Mouse (Mus musculus) ES-E14 (cell line): ENCODE data around the gene Rln3. TPM values are rescaled to one million over a fixed set of nuclear protein-coding genes. Genes with fewer than 3 reads are reported as not detected.

Source experiments
- DNase-seq: peaks from one replicate; pipeline ENCODE4 v3.0.0-alpha.2; 2013; ENCODE audit warnings: low read depth, low spot score
- H3K27ac ChIP-seq: 2 replicates; pipeline ENCODE4 v1.5.1; 2012; ENCODE audit warnings: low read depth, mild to moderate bottlenecking, low read length, moderate library complexity, mixed read lengths; ENCODE audit not compliant: poor library complexity, insufficient read depth, severe bottlenecking
- H3K36me3 ChIP-seq: 2 replicates; pipeline ENCODE4 v1.6.1; 2012; ENCODE audit warnings: mild to moderate bottlenecking, low read length, moderate library complexity, mixed read lengths; ENCODE audit not compliant: control insufficient read depth, poor library complexity, insufficient read depth, severe bottlenecking
- H3K4me1 ChIP-seq, 2 experiments: fragments of 150-350 bp in 1 of 2; sonication (generic) in 1 of 2; 2 replicates each; pipeline ENCODE4 v1.6.1; 2012; ENCODE audit warnings: low read length in 2 of 2, mild to moderate bottlenecking in 1 of 2, mixed read lengths in 1 of 2; ENCODE audit not compliant: control insufficient read depth in 2 of 2, insufficient read depth in 2 of 2, poor library complexity in 1 of 2
- H3K4me3 ChIP-seq, 2 experiments: fragments of 150-350 bp in 1 of 2; sonication (generic) in 1 of 2; 2 replicates each; pipeline ENCODE4 v1.5.1; 2012; ENCODE audit warnings: low read length in 2 of 2, low read depth in 1 of 2, mild to moderate bottlenecking in 1 of 2, mixed read lengths in 1 of 2; ENCODE audit not compliant: insufficient read depth in 1 of 2, poor library complexity in 1 of 2, severe bottlenecking in 1 of 2
- H3K9ac ChIP-seq: 2 replicates; pipeline ENCODE4 v1.6.1; 2012; ENCODE audit warnings: low read depth, mild to moderate bottlenecking, low read length, mixed read lengths; ENCODE audit not compliant: poor library complexity, insufficient read depth, severe bottlenecking
- H3K9me3 ChIP-seq: fragments of 150-350 bp; sonication (generic); 2 replicates; pipeline ENCODE4 v1.6.1; 2012; ENCODE audit warnings: low read depth, mild to moderate bottlenecking, low read length; ENCODE audit not compliant: control insufficient read depth, insufficient read depth
- CHD2 ChIP-seq: IDR thresholded peaks from 2 replicates; pipeline ENCODE4 v1.6.1; 2014; ENCODE audit warnings: mild to moderate bottlenecking, low read depth, low read length, inconsistent platforms
- HCFC1 ChIP-seq: IDR thresholded peaks from 2 replicates; pipeline ENCODE4 v1.6.1; 2012; ENCODE audit warnings: low read length, inconsistent platforms, borderline replicate concordance; ENCODE audit not compliant: insufficient read depth
- MAFK ChIP-seq: IDR thresholded peaks from 2 replicates; pipeline ENCODE4 v1.6.1; 2014; ENCODE audit warnings: mild to moderate bottlenecking, low read depth, low read length, inconsistent platforms; ENCODE audit not compliant: insufficient read depth
- ZC3H11A ChIP-seq: IDR thresholded peaks from 2 replicates; pipeline ENCODE4 v1.6.1; 2012; ENCODE audit warnings: low read depth, mild to moderate bottlenecking, inconsistent platforms, low read length, borderline replicate concordance
- ZNF384 ChIP-seq: IDR thresholded peaks from 2 replicates; pipeline ENCODE4 v1.6.1; 2012; ENCODE audit warnings: low read depth, low read length, inconsistent platforms
- in situ Hi-C, 2 experiments: fragments of 600-800 bp; cut with MboI; formaldehyde crosslinking; loops; one replicate each; pipeline ENCODE4 v1.15.1; 2025; ENCODE audit warnings: low sequenced_read_pairs in 2 of 2, inconsistent platforms in 1 of 2; ENCODE audit not compliant: unreplicated experiment in 2 of 2
- total RNA-seq: library from RNA; depleted of rRNA; stranded (reverse); fragments of 300-350 nt; gene quantifications from 2 replicates; pipeline ENCODE4 v1.2.3, GENCODE M21; 2012

Gene Rln3
- total RNA-seq, 1 experiment, result 7.3 TPM

DNA sequence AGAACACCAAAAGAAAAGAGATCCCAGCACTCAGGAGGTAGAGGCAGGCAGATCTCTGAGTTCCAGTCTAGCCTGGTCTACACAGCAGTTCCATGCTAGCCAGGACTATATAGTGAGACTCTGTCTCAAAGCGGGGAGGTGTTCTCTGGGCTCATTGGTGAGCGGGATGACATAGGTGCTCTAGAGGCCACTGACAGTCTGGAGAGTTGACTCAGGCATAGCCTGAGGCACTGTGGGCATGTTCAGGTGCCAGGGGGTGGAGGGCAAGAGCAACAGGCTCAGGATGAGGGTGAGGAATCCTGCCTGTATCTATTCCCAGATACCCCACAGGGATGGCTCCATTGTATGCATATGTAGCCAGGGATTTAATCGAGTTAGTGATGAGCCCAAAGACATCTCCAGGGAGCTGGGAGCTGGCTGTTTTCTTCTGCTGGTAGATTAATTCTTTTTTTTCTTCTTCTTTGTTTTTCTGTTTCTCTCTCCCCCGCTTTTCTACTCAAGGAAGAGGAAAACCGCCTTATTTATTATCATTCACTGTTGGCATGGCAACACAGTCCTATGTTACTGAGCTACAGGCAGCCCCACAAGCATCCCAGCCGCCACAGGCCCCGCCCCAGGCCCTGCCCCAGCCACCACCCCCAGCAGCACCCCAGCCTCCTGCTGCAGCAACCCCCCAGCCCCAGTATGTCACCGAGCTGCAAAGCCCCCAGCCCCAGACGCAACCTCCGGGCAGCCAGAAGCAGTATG is 28.6 kb upstream of the Rln3 start:
- Histone ChIP-seq H3K36me3 (peaks cover 3% of the 10 kb centered on the region; the same call in 1 of the 2 replicates), H3K4me1 (peaks cover 0 to 16% of the 10 kb centered on the region in 2 experiments; a peak in 1 of 4 replicates), H3K9me3 (no peaks in the 10 kb centered on the region), H3K27ac (no peak overlapping the region), H3K9ac (no peak overlapping the region), H3K4me3 (no peak overlapping the region)
- in situ Hi-C loops, result no loop called here
- TF ChIP-seq ZC3H11A, result no peak
- TF ChIP-seq HCFC1, result no peak
- TF ChIP-seq ZNF384, result no peak
- no peak for TF ChIP-seq MAFK
- TF ChIP-seq CHD2, result no peak
- no peak for DNase-seq

DNA sequence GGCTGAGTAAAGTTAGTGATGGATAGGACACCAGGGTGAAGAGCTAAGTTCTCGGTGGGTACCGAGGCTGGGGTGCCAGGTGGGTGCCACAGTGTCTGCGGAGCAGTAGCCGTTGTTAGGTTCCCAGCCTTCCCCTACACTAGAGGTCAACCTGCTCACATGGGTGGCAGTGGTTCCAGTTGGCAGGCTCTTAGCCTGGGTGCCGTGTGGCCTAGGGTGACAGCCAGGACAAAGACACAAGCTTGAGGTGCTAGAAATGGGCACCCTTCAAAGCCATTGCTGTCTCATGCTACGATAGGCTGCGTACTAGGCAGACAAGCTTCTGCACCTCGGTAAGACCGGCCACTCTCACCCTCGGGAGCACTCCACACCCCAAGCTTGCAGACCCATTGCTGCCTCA is 27.5 kb upstream of the Rln3 start:
- no peaks in the 10 kb centered on the region for H3K9me3 ChIP-seq
- peaks cover 3% of the 10 kb centered on the region; the same call in 1 of the 2 replicates for H3K36me3 ChIP-seq
- H3K27ac ChIP-seq, result no peak overlapping the region
- H3K4me1 ChIP-seq, result peaks cover 0 to 21% of the 10 kb centered on the region in 2 experiments; a peak in 2 of 4 replicates
- H3K9ac ChIP-seq, result no peak overlapping the region
- TF ChIP-seq ZC3H11A, result no peak
- no peak overlapping the region for H3K4me3 ChIP-seq
- DNase-seq, result no peak
- in situ Hi-C loops, result no loop called here

DNA sequence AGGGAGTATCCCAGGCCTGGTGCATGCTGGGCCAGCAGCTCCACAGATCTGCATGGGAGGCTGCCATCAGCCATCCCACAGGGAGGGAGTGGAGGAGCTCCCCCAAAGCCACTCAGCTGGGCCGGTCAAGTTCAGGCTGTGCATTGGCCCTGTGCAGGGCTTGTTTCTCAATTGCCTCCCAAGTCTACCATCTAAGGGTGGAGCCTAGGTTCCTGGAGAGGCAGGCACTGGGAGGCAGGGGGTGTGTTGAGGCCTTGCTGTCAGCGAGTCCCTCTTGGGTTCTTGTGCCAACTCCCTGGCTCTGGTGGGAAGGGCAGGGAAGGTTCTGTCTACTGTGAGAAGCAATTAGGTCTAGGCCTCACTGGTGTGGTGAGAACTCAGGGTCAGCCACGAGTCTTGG is 27.1 kb upstream of the Rln3 start:
- in situ Hi-C loops, result no loop called here
- TF ChIP-seq ZNF384 (no peak), MAFK (no peak), HCFC1 (no peak), CHD2 (no peak), ZC3H11A (no peak)
- no peak for DNase-seq
- peaks cover 0 to 21% of the 10 kb centered on the region in 2 experiments; a peak in 2 of 4 replicates for H3K4me1 ChIP-seq
- no peak overlapping the region for H3K27ac ChIP-seq
- peaks cover 3% of the 10 kb centered on the region; the same call in 1 of the 2 replicates for H3K36me3 ChIP-seq
- H3K9ac ChIP-seq, result no peak overlapping the region
- H3K4me3 ChIP-seq, result no peak overlapping the region
- no peaks in the 10 kb centered on the region for H3K9me3 ChIP-seq

DNA sequence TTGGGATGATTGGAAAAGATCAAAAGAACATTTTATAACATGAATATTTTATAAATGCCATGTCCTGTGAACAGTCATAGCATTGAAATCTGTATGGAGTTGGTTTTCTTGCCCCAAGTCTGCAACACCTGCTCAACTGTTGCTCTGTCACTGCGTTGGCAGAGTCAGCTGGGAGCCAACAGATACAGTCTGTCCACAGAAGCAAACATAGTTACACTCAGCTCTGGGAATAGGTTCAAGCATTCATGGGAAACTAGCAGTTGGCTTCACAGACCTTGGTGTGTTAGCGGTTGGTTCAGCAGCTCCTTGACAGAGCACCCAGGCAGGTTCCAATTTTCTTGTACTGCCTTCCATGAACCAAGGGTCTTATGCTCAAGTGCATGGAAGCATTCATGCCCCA is 25.9 kb upstream of the Rln3 start:
- no peaks in the 10 kb centered on the region; the same call in 1 of the 2 replicates for H3K36me3 ChIP-seq
- peaks cover under 1 to 15% of the 10 kb centered on the region in 2 experiments; a peak in 3 of 4 replicates for H3K4me1 ChIP-seq
- no peak for DNase-seq
- H3K4me3 ChIP-seq, result no peak overlapping the region
- in situ Hi-C loops, result no loop called here
- TF ChIP-seq MAFK (no peak), HCFC1 (no peak), ZC3H11A (no peak), ZNF384 (no peak), CHD2 (no peak)
- no peaks in the 10 kb centered on the region for H3K9me3 ChIP-seq
- H3K27ac ChIP-seq, result no peak overlapping the region
- H3K9ac ChIP-seq, result no peak overlapping the region

DNA sequence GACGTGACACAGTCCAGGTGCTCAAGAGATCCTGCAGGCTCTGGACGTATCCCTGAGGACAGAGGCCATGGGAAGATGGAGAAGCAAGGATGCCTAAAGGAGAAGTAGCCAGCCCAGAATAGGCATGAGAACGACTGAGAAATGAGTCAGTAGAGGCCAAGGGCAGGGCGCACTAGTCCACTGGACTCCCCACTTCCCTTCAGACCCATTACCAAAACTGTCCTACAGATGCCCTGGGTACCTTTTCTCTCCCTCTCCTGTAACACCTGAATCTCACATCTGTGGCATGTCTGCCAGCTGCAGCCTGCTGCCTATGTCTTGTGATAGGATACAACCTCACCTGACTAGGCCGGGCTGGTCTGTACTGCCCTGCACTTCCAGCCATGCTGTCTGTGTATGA is 25.4 kb upstream of the Rln3 start:
- Histone ChIP-seq H3K4me3 (no peak overlapping the region), H3K36me3 (no peaks in the 10 kb centered on the region), H3K27ac (no peak overlapping the region), H3K9me3 (no peaks in the 10 kb centered on the region), H3K4me1 (peaks cover 3 to 15% of the 10 kb centered on the region in 2 experiments; a peak in 3 of 4 replicates), H3K9ac (no peak overlapping the region)
- in situ Hi-C loops, result no loop called here
- no peak for DNase-seq
- no peak for TF ChIP-seq ZNF384
- no peak for TF ChIP-seq HCFC1
- no peak for TF ChIP-seq ZC3H11A
- no peak for TF ChIP-seq CHD2
- TF ChIP-seq MAFK, result no peak
